Mouse (Mus musculus): Measurements from ENCODE around the gene 4833423E24Rik.

DNA sequence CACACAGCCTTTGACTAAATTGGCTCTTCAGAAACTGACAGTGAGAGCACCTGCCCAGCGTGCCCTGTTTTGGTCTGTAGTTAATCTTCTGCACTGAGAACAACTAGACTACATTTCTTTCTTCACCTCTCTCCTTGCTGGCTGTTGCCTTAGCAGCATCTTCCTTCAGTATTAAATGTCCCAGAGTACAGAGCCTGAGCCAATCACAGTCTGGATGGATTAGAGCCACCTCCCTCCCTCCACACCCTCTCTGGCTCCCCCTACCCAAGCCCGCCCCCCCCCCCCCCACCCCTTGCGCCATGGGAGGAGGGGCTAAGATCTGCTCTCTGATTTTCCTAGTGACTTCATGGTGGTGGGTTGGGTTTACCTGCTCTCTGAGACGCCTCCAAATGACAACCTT is at the start of gene 4833423E24Rik:
- TF ChIP-seq CTCF (IDR thresholded peaks at IDR 0.05; ENCODE audit: control insufficient read depth, insufficient read depth, insufficient read length) = no peak
- no peak for TF ChIP-seq USF1 (IDR thresholded peaks at IDR 0.05; ENCODE audit: low read depth)
- no peak for TF ChIP-seq FOSL1 (IDR thresholded peaks at IDR 0.05; ENCODE audit: insufficient read depth, low read length, poor library complexity, severe bottlenecking)
